Mouse (Mus musculus) kidney, adult 2 months (tissue): Measurements from ENCODE around the gene Slc30a3.

Source experiments
- CTCF ChIP-seq: fragments of 200-500 bp; conservative IDR thresholded peaks from 2 replicates; pipeline ENCODE4 v1.5.1; 2011; ENCODE audit warnings: low read depth, mild to moderate bottlenecking, control low read depth, low read length, moderate library complexity, mixed read lengths; ENCODE audit not compliant: insufficient read depth, insufficient read length
- POLR2A ChIP-seq: fragments of 200-500 bp; IDR thresholded peaks from one replicate; pipeline ENCODE4 v1.6.1; 2011; ENCODE audit warnings: low read depth, low read length, control low read depth

- TF ChIP-seq CTCF (no peak), POLR2A (no peak)
Observed at GRCm38 (mm10) chr5:31038171-31038845, 69.7 kb downstream of the Slc30a3 start.
